Mouse (Mus musculus) urinary bladder, adult 2 months (tissue): ENCODE results near the gene Apopt1. TPM values are rescaled to one million over a fixed set of nuclear protein-coding genes. Genes with fewer than 3 reads are reported as not detected.

Source experiments
- polyA plus RNA-seq: library from polyadenylated mRNA; depleted of rRNA; stranded (reverse); fragments of >200 nt; gene quantifications from 2 replicates; pipeline ENCODE4 v1.2.3, GENCODE M21; 2012; rRNA removed

Gene Apopt1
- polyA plus RNA-seq, 1 experiment = 50.6 TPM

Other genes with a start within 250 kb of the Apopt1 start
- gene Gm266, start 227.4 kb upstream of the Apopt1 start, polyA plus RNA-seq = 5.9 and 6.7 TPM in 2 replicates
- gene Eif5, start 175.2 kb upstream of the Apopt1 start, polyA plus RNA-seq = 139 and 141 TPM in 2 replicates
- gene Mark3, start 138.7 kb upstream of the Apopt1 start, polyA plus RNA-seq = 56.1 and 59.8 TPM in 2 replicates
- 2,258 and 2,468 TPM in 2 replicates for gene Ckb, start 40.9 kb upstream of the Apopt1 start, polyA plus RNA-seq
- gene Trmt61a, start 35.2 kb upstream of the Apopt1 start, polyA plus RNA-seq = 17.1 and 25.1 TPM in 2 replicates
- 30.4 and 32.8 TPM in 2 replicates for gene Bag5, start within 50 bp of the Apopt1 start, polyA plus RNA-seq
- gene Klc1, start 45.6 kb downstream of the Apopt1 start, polyA plus RNA-seq = 96.5 and 122 TPM in 2 replicates
- 3.3 and 3.5 TPM in 2 replicates for gene Xrcc3, start 100.6 kb downstream of the Apopt1 start, polyA plus RNA-seq
- gene Zfyve21, start 100.9 kb downstream of the Apopt1 start, polyA plus RNA-seq = 77.0 and 87.5 TPM in 2 replicates
- 16.6 and 24.9 TPM in 2 replicates for gene Ppp1r13b, start 194.8 kb downstream of the Apopt1 start, polyA plus RNA-seq